Mouse (Mus musculus): ENCODE measurements around the gene Rps10. TPM values are rescaled to one million over a fixed set of nuclear protein-coding genes. Genes with fewer than 3 reads are reported as not detected.
"Not testable (repeated sequence)": the region's sequence is repeated elsewhere in the genome, so short reads cannot be mapped to it uniquely, and the experiment has no call there.

Gene Rps10
- polyA plus RNA-seq, 1 experiment from 2014 or later, result 1,299 TPM

- Histone ChIP-seq H3K4me3 (ENCODE audit: low read depth, low read length) (no peak overlapping the region), H3K4me2 (ENCODE audit: low read length) (no peak overlapping the region), H3K27me3 (replicated peaks; ENCODE audit: control insufficient read depth, insufficient read depth, low read length) (no peaks in the 10 kb centered on the region), H3K27ac (ENCODE audit: low read depth) (peak overlapping the region; percentile 73; the same call in 1 of the 2 replicates), H3K9me3 (ENCODE audit: control insufficient read depth, low read length) (no peaks in the 10 kb centered on the region), H3K36me3 (ENCODE audit: control insufficient read depth, insufficient read depth, low read length) (peaks cover 19% of the 10 kb centered on the region), H3K9ac (ENCODE audit: low read length) (no peak overlapping the region), H3K4me1 (replicated peaks; ENCODE audit: control insufficient read depth, insufficient read depth, low read length) (peaks cover 24% of the 10 kb centered on the region)
- no peak for DNase-seq (ENCODE audit: low spot score)
- no peak for ATAC-seq (replicated peaks; ENCODE audit: low FRiP score, low TSS enrichment, low read depth)
- 48% methylated on average over 9 of the region's 9 CpGs for WGBS
Measured at GRCm38 (mm10) chr17:27637333-27637732, 864 bp upstream of the Rps10 start.

- peak overlapping the region; percentile 41 for H3K4me2 ChIP-seq (ENCODE audit: low read length)
- not testable (repeated sequence) for DNase-seq (ENCODE audit: low spot score); H3K9me3 ChIP-seq (ENCODE audit: control insufficient read depth, low read length); H3K27me3 ChIP-seq (replicated peaks; ENCODE audit: control insufficient read depth, insufficient read depth, low read length); ATAC-seq (replicated peaks; ENCODE audit: low FRiP score, low TSS enrichment, low read depth)
- H3K27ac ChIP-seq (ENCODE audit: low read depth), result peak overlapping the region; percentile 86; the same call in 1 of the 2 replicates
- H3K4me3 ChIP-seq (ENCODE audit: low read depth, low read length), result peak overlapping the region; percentile 98
- H3K36me3 ChIP-seq (ENCODE audit: control insufficient read depth, insufficient read depth, low read length), result peaks cover 37% of the 10 kb centered on the region
- peaks cover 30% of the 10 kb centered on the region for H3K4me1 ChIP-seq (replicated peaks; ENCODE audit: control insufficient read depth, insufficient read depth, low read length)
- H3K9ac ChIP-seq (ENCODE audit: low read length), result peak overlapping the region; percentile 36; the same call in 1 of the 2 replicates
- 33% methylated on average over 9 of the region's 9 CpGs for WGBS
Measured at GRCm38 (mm10) chr17:27635575-27635903, 930 bp downstream of the Rps10 start.

- Histone ChIP-seq H3K4me3 (ENCODE audit: low read depth, low read length) (peak within 1 kb of the TSS; percentile 98), H3K36me3 (ENCODE audit: control insufficient read depth, insufficient read depth, low read length) (peaks cover 42% of the 10 kb centered on the region), H3K4me2 (ENCODE audit: low read length) (peak within 1 kb of the TSS; percentile 91), H3K9ac (ENCODE audit: low read length) (peak within 1 kb of the TSS; percentile 96), H3K27ac (ENCODE audit: low read depth) (peak within 1 kb of the TSS; percentile 86), H3K4me1 (replicated peaks; ENCODE audit: control insufficient read depth, insufficient read depth, low read length) (peaks cover 30% of the 10 kb centered on the region), H3K27me3 (replicated peaks; ENCODE audit: control insufficient read depth, insufficient read depth, low read length) (no peaks in the 10 kb centered on the region), H3K9me3 (ENCODE audit: control insufficient read depth, low read length) (no peaks in the 10 kb centered on the region)
- DNase-seq (ENCODE audit: low spot score) (peak; percentile 95), ATAC-seq (replicated peaks; ENCODE audit: low FRiP score, low TSS enrichment, low read depth) (peak; percentile 96)
- WGBS, result 0% methylated on average over 71 of the region's 72 CpGs
Measured at GRCm38 (mm10) chr17:27634871-27635574, 1.4 kb downstream of the Rps10 start, which contains the start of gene RPS10-NUDT3. RPS10-NUDT3 (minus strand) TSS chr17:27635222.

- Histone ChIP-seq H3K4me1 (replicated peaks; ENCODE audit: control insufficient read depth, insufficient read depth, low read length) (peaks cover 16% of the 10 kb centered on the region), H3K9me3 (ENCODE audit: control insufficient read depth, low read length) (no peaks in the 10 kb centered on the region), H3K27me3 (replicated peaks; ENCODE audit: control insufficient read depth, insufficient read depth, low read length) (no peaks in the 10 kb centered on the region), H3K27ac (ENCODE audit: low read depth) (no peak overlapping the region), H3K4me3 (ENCODE audit: low read depth, low read length) (no peak overlapping the region), H3K9ac (ENCODE audit: low read length) (no peak overlapping the region), H3K4me2 (ENCODE audit: low read length) (no peak overlapping the region), H3K36me3 (ENCODE audit: control insufficient read depth, insufficient read depth, low read length) (peaks cover 46% of the 10 kb centered on the region)
- ATAC-seq (replicated peaks; ENCODE audit: low FRiP score, low TSS enrichment, low read depth) (no peak), DNase-seq (ENCODE audit: low spot score) (peak; percentile 87)
- WGBS, result 67% methylated on average over 2 of the region's 2 CpGs
Measured at GRCm38 (mm10) chr17:27629249-27630020, 7.0 kb downstream of the Rps10 start.

- ATAC-seq (replicated peaks; ENCODE audit: low FRiP score, low TSS enrichment, low read depth) (no peak), DNase-seq (ENCODE audit: low spot score) (no peak)
- H3K9me3 ChIP-seq (ENCODE audit: control insufficient read depth, low read length), result no peaks in the 10 kb centered on the region
- WGBS, result 95% methylated on average over 8 of the region's 8 CpGs
- H3K27me3 ChIP-seq (replicated peaks; ENCODE audit: control insufficient read depth, insufficient read depth, low read length), result no peaks in the 10 kb centered on the region
- H3K9ac ChIP-seq (ENCODE audit: low read length), result no peak overlapping the region
- peaks cover 37% of the 10 kb centered on the region for H3K36me3 ChIP-seq (ENCODE audit: control insufficient read depth, insufficient read depth, low read length)
- peaks cover 14% of the 10 kb centered on the region for H3K4me1 ChIP-seq (replicated peaks; ENCODE audit: control insufficient read depth, insufficient read depth, low read length)
- no peak overlapping the region for H3K4me3 ChIP-seq (ENCODE audit: low read depth, low read length)
- no peak overlapping the region for H3K27ac ChIP-seq (ENCODE audit: low read depth)
- H3K4me2 ChIP-seq (ENCODE audit: low read length), result no peak overlapping the region
Measured at GRCm38 (mm10) chr17:27628376-27628775, 8.1 kb downstream of the Rps10 start.

GRCm38 (mm10) chr17:27627451-27627850 lies 9.0 kb downstream of the Rps10 start:
- H3K4me3 ChIP-seq (ENCODE audit: low read depth, low read length), result no peak overlapping the region
- ATAC-seq (replicated peaks; ENCODE audit: low FRiP score, low TSS enrichment, low read depth) (no peak), DNase-seq (ENCODE audit: low spot score) (no peak)
- no peak overlapping the region for H3K27ac ChIP-seq (ENCODE audit: low read depth)
- peaks cover 10% of the 10 kb centered on the region for H3K4me1 ChIP-seq (replicated peaks; ENCODE audit: control insufficient read depth, insufficient read depth, low read length)
- peaks cover 28% of the 10 kb centered on the region for H3K36me3 ChIP-seq (ENCODE audit: control insufficient read depth, insufficient read depth, low read length)
- H3K27me3 ChIP-seq (replicated peaks; ENCODE audit: control insufficient read depth, insufficient read depth, low read length), result no peaks in the 10 kb centered on the region
- 43% methylated on average over 5 of the region's 5 CpGs for WGBS
- H3K4me2 ChIP-seq (ENCODE audit: low read length), result no peak overlapping the region
- no peaks in the 10 kb centered on the region for H3K9me3 ChIP-seq (ENCODE audit: control insufficient read depth, low read length)
- H3K9ac ChIP-seq (ENCODE audit: low read length), result no peak overlapping the region

GRCm38 (mm10) chr17:27626681-27627080 lies 9.8 kb downstream of the Rps10 start:
- WGBS, result 23% methylated on average over 5 of the region's 5 CpGs
- Histone ChIP-seq H3K36me3 (ENCODE audit: control insufficient read depth, insufficient read depth, low read length) (peaks cover 21% of the 10 kb centered on the region), H3K4me1 (replicated peaks; ENCODE audit: control insufficient read depth, insufficient read depth, low read length) (peaks cover 5% of the 10 kb centered on the region), H3K4me2 (ENCODE audit: low read length) (no peak overlapping the region), H3K27ac (ENCODE audit: low read depth) (no peak overlapping the region), H3K4me3 (ENCODE audit: low read depth, low read length) (no peak overlapping the region), H3K9ac (ENCODE audit: low read length) (no peak overlapping the region), H3K27me3 (replicated peaks; ENCODE audit: control insufficient read depth, insufficient read depth, low read length) (no peaks in the 10 kb centered on the region), H3K9me3 (ENCODE audit: control insufficient read depth, low read length) (no peaks in the 10 kb centered on the region)
- ATAC-seq (replicated peaks; ENCODE audit: low FRiP score, low TSS enrichment, low read depth) (no peak), DNase-seq (ENCODE audit: low spot score) (no peak)

GRCm38 (mm10) chr17:27625455-27626251 lies 10.8 kb downstream of the Rps10 start:
- Histone ChIP-seq H3K4me2 (ENCODE audit: low read length) (no peak overlapping the region), H3K9ac (ENCODE audit: low read length) (no peak overlapping the region), H3K27ac (ENCODE audit: low read depth) (no peak overlapping the region), H3K4me3 (ENCODE audit: low read depth, low read length) (no peak overlapping the region), H3K9me3 (ENCODE audit: control insufficient read depth, low read length) (no peaks in the 10 kb centered on the region), H3K36me3 (ENCODE audit: control insufficient read depth, insufficient read depth, low read length) (peaks cover 10% of the 10 kb centered on the region), H3K27me3 (replicated peaks; ENCODE audit: control insufficient read depth, insufficient read depth, low read length) (no peaks in the 10 kb centered on the region), H3K4me1 (replicated peaks; ENCODE audit: control insufficient read depth, insufficient read depth, low read length) (peaks cover 12% of the 10 kb centered on the region)
- DNase-seq (ENCODE audit: low spot score) (no peak), ATAC-seq (replicated peaks; ENCODE audit: low FRiP score, low TSS enrichment, low read depth) (no peak)
- 41% methylated on average over 7 of the region's 7 CpGs for WGBS

Measured in intestine, embryonic 14.5 days (tissue).